Mouse (Mus musculus): ENCODE data around the gene Bscl2.

DNA sequence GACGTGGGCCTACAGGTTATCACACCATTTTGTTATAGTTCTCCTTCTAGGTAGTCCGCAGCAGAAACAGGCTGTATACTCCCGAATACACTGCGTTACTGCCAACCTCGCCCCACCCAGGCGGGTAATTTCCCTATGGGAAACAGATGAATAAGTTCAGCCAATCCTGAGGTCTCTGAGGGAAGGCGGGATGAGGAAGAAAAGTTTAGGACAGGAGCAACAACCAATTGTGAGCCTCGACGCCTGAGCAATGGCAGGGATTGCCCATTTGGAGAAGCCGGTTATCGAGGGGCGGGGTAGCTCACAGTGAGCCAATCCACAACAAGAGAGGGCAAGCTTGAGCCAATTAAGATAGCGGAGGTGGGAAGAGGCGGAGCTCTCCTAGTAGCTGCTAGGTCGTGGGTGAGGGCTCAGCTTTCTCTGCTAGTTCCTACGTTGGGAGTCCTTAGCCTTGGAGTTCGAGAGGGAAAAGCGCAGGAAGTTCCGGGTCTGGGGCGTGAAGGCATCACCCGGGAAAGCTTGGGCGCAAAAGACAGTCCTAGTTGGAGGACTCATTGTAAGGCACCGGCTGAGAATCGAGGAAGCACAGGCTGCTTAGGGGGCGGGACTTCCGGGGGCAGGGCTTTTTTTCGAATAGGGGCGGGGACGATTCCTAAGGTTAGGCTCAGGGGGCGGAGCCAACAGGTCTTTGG, 35.0 kb upstream of the Bscl2 start, which contains the start of gene Zbtb3:
- TF ChIP-seq CTCF (IDR thresholded peaks at IDR 0.05; ENCODE audit: control insufficient read depth, insufficient read depth, insufficient replicate concordance, low read depth, low read length) = no peak
- TF ChIP-seq POLR2A (IDR thresholded peaks at IDR 0.05; ENCODE audit: control insufficient read depth, low read depth, low read length) = peak; percentile 55

Measured in testis, adult 2 months (tissue).